Mouse (Mus musculus) right cerebral cortex, postnatal 4 days (tissue): Measurements from ENCODE around the gene Mki67.
A peak's percentile ranks its signal among the peaks of the same experiment; 100 is the strongest.

Source experiments
- DNase-seq: peaks from one replicate; pipeline ENCODE4 v3.0.0-alpha.2; 2022

Mki67 gene

GRCm38 (mm10) chr7:135715642-135716444 lies at the start of gene Mki67:
Mki67 (minus strand) TSS chr7:135716361.
- DNase-seq = peak; percentile 20

GRCm38 (mm10) chr7:135763311-135763710 lies 47.1 kb upstream of the Mki67 start:
- DNase-seq = no peak

- DNase-seq = no peak
Measured at GRCm38 (mm10) chr7:135758754-135759510, 42.8 kb upstream of the Mki67 start.

- DNase-seq = no peak
Measured at GRCm38 (mm10) chr7:135758171-135758570, 42.0 kb upstream of the Mki67 start.

- no peak for DNase-seq
Measured at GRCm38 (mm10) chr7:135756984-135757586, 40.9 kb upstream of the Mki67 start.

- peak; percentile 13 for DNase-seq
Measured at GRCm38 (mm10) chr7:135748986-135749385, 32.8 kb upstream of the Mki67 start.

GRCm38 (mm10) chr7:135747072-135747471 lies 30.9 kb upstream of the Mki67 start:
- no peak for DNase-seq

- DNase-seq = no peak
Measured at GRCm38 (mm10) chr7:135746528-135746927, 30.4 kb upstream of the Mki67 start.

GRCm38 (mm10) chr7:135745091-135745490 lies 28.9 kb upstream of the Mki67 start:
- no peak for DNase-seq

- DNase-seq = no peak
Measured at GRCm38 (mm10) chr7:135740453-135740852, 24.3 kb upstream of the Mki67 start.

GRCm38 (mm10) chr7:135736581-135736886 lies 20.4 kb upstream of the Mki67 start:
- DNase-seq = no peak

GRCm38 (mm10) chr7:135735691-135736580 lies 19.8 kb upstream of the Mki67 start:
- peak; percentile 80 for DNase-seq

- DNase-seq = no peak
Measured at GRCm38 (mm10) chr7:135734911-135735646, 18.9 kb upstream of the Mki67 start.

- DNase-seq = no peak
Measured at GRCm38 (mm10) chr7:135734379-135734778, 18.2 kb upstream of the Mki67 start.

- no peak for DNase-seq
Measured at GRCm38 (mm10) chr7:135728038-135728437, 11.9 kb upstream of the Mki67 start.

- DNase-seq = no peak
Measured at GRCm38 (mm10) chr7:135726707-135727106, 10.5 kb upstream of the Mki67 start.

GRCm38 (mm10) chr7:135723672-135724341 lies 7.6 kb upstream of the Mki67 start:
- no peak for DNase-seq

GRCm38 (mm10) chr7:135722011-135722838 lies 6.1 kb upstream of the Mki67 start:
- DNase-seq = no peak

- DNase-seq = no peak
Measured at GRCm38 (mm10) chr7:135721436-135721992, 5.4 kb upstream of the Mki67 start.

- DNase-seq = no peak
Measured at GRCm38 (mm10) chr7:135716968-135717557, 902 bp upstream of the Mki67 start.
